Mouse (Mus musculus) urinary bladder, postnatal 36 days (tissue): Measurements from ENCODE around the gene Olfr27.

Source experiments
- DNase-seq, 2 experiments: peaks; one replicate each; pipeline ENCODE4 v3.0.0; 2022; ENCODE audit warnings: low spot score in 2 of 2, mixed read lengths in 1 of 2

Olfr27 gene

DNA sequence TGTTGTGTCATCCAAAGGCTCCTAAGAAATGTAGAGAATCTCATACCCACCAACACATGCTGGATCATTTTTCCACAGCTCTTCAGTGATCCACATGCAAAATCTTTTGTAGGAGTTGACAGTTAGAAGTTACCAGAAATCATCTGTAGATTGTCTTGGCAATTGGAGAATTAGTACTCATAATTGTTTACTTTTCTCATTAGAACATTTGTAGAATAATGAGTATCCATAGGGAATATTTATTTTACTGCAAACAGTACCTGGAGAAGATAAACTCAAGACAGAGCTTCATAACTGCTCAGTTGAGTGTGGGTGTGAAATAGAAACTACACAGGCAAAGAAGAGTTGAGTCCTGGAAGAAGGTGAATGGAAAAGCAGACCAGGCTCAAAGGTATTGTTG, at the start of gene Olfr27:
TSS of gene Olfr27 (plus strand) at position 301 of the 400 bp plus-strand sequence.
- DNase-seq, result no peak

DNA sequence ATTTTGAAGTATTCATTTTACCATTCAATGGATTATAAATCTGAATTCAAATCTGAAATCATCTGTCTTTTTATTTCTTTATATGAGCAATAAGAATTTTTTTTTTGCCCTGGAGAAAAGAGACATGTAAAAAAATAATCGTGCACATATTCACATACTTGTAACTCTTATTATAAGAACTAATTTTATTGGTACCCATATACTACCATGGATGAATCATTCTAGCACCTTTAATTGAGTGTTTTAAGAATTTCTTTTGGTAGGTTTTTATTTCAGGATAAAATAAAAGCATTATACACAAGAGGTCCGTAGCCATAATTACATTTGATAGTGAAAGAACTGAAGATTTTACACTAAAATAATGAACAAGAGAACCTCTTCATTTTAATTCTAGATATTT, 49.1 kb upstream of the Olfr27 start, which contains the start of gene Olfr938:
TSS of gene Olfr938 (minus strand) at position 101 of the 400 bp plus-strand sequence.
- DNase-seq, result no peak

DNA sequence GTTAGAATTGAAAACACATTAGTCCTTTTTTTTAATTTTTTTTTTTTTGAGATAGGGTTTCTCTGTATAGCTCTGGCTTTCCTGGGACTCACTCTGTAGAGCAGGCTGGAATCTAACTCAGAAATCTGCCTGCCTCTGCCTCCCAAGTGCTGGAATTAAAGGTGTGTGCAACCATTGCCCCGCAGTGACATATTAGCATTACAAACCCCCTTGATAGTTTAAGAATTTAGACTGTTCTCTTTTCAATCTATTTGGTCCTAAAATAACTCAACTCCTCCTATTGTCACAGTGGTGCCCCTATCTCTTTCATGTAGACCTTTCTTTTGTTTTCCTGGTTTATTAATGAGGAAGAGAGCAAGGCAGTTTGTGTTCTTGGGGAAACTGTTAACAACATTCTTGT, 605 bp upstream of the Olfr27 start:
- no peak for DNase-seq

DNA sequence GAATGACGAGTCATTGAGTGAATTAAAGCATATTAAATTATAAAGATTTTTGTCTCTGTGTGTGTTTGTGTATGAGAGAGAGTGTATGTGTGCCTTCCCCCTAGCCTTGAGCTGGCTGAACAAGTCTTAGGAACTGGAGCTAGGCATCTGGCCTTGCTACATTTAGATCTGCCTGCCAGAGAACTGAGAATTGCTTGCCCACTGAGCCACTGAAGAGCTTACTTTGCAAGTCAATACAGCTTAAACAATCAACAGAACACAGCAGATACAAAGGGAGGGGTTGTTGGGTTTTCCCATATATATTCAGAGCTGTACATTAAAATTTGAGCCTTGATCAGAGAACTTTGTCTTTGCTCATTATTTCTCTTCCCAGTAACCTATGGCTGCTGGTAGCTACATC, 24.5 kb downstream of the Olfr27 start:
- no peak for DNase-seq

DNA sequence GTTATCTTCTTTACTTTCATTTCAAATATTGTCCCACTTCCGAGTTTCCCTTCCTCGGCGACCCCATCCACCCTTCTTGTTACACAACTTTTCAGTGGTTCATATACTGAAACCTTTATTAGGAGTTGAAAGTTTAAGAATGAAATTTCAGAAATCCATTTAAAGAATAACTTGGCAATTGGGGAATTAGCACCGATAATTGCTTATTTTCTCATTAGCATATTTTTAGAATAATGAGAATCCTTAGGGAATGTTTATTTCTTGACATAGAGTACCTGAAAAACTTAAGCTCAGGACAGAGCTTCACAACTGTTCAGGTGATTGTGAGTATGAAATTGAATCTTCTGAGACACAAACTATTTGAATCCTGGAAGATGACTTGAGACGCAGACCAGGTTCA, 38.1 kb downstream of the Olfr27 start, which contains the start of gene Olfr943:
TSS of gene Olfr943 (plus strand) at position 301 of the 400 bp plus-strand sequence.
- DNase-seq, result no peak
